Mouse (Mus musculus) forebrain, postnatal 0 days (tissue): ENCODE results near the gene Lhfpl2. TPM values are rescaled to one million over a fixed set of nuclear protein-coding genes. Genes with fewer than 3 reads are reported as not detected.
A peak's percentile ranks its signal among the peaks of the same experiment; 100 is the strongest.

Experiments
- ATAC-seq: fragments of 200-750 bp; cut with Nextera tagmentation; 2 replicates; pipeline ENCODE4 v1.8.0; 2017; ENCODE audit warnings: mild to moderate bottlenecking, moderate library complexity
- DNase-seq: peaks from one replicate; pipeline ENCODE4 v3.0.0-alpha.2; 2015
- H3K27ac ChIP-seq: fragments of 300-500 bp; sonication (generic); 2 replicates; pipeline ENCODE4 v1.5.1; 2014; ENCODE audit warnings: low read depth, mild to moderate bottlenecking, antibody characterized with exemption, low read length, moderate library complexity, mixed read lengths
- H3K27me3 ChIP-seq: fragments of 300-500 bp; sonication (generic); 2 replicates; pipeline ENCODE4 v1.6.1; 2014; ENCODE audit warnings: mild to moderate bottlenecking, low read length, mixed read lengths; ENCODE audit not compliant: insufficient read depth
- H3K36me3 ChIP-seq: fragments of 300-500 bp; sonication (generic); 2 replicates; pipeline ENCODE4 v1.6.1; 2014; ENCODE audit warnings: mild to moderate bottlenecking, moderate library complexity; ENCODE audit not compliant: insufficient read depth
- H3K4me1 ChIP-seq: fragments of 300-500 bp; sonication (generic); 2 replicates; pipeline ENCODE4 v1.6.1; 2014; ENCODE audit warnings: antibody characterized with exemption; ENCODE audit not compliant: insufficient read depth
- H3K4me2 ChIP-seq: fragments of 300-500 bp; sonication (generic); 2 replicates; pipeline ENCODE4 v1.6.1; 2014; ENCODE audit warnings: low read depth, mild to moderate bottlenecking, moderate library complexity
- H3K4me3 ChIP-seq: fragments of 300-500 bp; sonication (generic); 2 replicates; pipeline ENCODE4 v1.5.1; 2014; ENCODE audit warnings: low read depth, low read length, mixed read lengths
- H3K9ac ChIP-seq: fragments of 300-500 bp; sonication (generic); 2 replicates; pipeline ENCODE4 v1.6.1; 2014; ENCODE audit warnings: mild to moderate bottlenecking
- H3K9me3 ChIP-seq: fragments of 300-500 bp; sonication (generic); 2 replicates; pipeline ENCODE4 v1.6.1; 2016; ENCODE audit warnings: low read length
- CTCF ChIP-seq: sonication (generic); IDR thresholded peaks from 2 replicates; pipeline ENCODE4 v1.5.1; 2016; ENCODE audit warnings: antibody characterized with exemption, control low read depth, low read depth
- WGBS: fragments of 180-500 bp; shearing (Covaris S2); extraction: QIAGEN DNeasy Blood & Tissue Kit; methylation state at CpG from one replicate; pipeline ENCODE4 v1.1.7; 2014; 5-methylcytosine and 5-hydroxymethylcytosine counted together
- polyA plus RNA-seq: library from polyadenylated mRNA; unstranded; fragments of >200 nt; fragmentation: Nextera tagmentation; extraction: Ambion mirVana; gene quantifications from 2 replicates; pipeline ENCODE4 v1.2.1, GENCODE M21; 2015
- total RNA-seq: library from RNA; depleted of rRNA; stranded (reverse); fragments of >200 nt; gene quantifications from 2 replicates; pipeline ENCODE4 v1.2.3, GENCODE M21; 2014

The Lhfpl2 gene
- total and polyA plus RNA-seq, 2 experiments from 2014 or later, result 13.3 to 23.6 TPM

DNA sequence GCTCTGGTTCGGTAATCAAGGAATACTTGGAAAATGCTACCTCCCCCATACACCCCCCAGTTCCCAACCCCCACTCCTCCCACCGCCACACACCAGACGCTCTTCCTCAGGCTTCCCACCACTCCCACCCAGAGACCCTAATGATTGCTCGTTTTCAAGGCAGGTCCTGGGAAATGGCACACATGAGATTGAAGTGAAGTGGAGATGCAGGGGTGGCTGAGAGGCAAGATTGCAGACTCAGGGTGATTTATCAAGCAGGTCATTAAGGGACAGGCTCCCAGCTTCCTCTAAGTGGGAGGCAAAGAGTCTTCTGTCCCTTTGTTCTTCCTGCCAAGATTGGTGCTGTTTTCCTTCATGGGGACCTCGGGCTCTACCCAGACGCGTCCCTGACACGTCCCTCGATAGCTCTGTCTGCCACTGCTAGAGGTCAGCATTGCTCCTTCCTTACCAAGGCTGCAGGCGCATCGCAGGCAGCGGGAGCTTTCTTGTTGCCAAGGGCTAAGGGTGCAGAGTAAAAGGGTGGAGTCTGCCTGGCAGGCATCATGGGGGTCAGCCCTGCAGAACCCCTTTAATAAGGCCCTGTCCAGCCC lies 85.6 kb downstream of the Lhfpl2 start:
- DNase-seq (peak; percentile 34), ATAC-seq (peak; percentile 47)
- Histone ChIP-seq H3K9me3 (no peaks in the 10 kb centered on the region), H3K4me3 (no peak overlapping the region), H3K27me3 (no peaks in the 10 kb centered on the region), H3K4me2 (no peak overlapping the region), H3K27ac (no peak overlapping the region), H3K36me3 (no peaks in the 10 kb centered on the region), H3K4me1 (no peaks in the 10 kb centered on the region; the same call in 1 of the 2 replicates), H3K9ac (no peak overlapping the region)
- peak; percentile 45 for TF ChIP-seq CTCF
- 19% methylated on average over 12 of the region's 12 CpGs for whole genome bisulfite sequencing

DNA sequence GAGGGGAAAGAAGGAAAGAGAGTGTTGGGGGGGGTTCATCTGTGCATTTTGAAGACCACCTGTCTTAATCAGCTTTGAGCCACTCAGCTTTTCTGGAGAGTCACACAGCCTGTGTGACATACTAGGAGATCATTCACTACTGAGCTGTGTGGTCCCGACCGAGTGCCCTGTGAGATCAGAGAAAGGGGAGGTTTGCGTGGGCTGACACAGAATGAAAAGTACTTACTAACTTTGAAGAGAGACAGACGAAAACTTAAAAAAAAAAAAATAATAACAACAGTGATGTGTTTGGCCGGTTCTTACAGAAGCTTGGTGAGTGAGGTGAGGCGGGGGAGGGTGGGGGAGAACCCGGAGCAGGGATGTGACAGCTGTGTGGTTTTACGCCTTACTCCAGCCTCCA lies 86.9 kb downstream of the Lhfpl2 start:
- TF ChIP-seq CTCF, result no peak
- ATAC-seq, result no peak

DNA sequence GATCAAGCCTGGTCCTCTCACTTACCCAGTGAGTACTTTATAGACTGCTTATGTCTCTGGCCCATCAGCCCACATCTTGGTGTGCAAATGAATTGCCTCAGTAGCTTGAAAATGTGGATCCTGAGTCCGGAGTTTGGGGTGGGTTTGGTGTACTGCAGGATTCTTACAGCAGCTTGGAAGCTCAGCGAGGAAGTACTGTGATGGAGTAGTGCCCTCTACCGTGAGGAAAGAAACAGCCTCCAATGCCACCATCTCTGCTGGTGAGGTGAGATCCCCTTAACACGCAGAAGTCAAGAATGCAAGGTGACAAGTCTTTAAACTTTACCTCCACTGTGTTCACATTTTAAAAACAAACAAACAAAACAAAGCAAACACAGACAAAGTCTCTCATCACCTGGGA lies 89.7 kb downstream of the Lhfpl2 start:
- peak; percentile 66 for TF ChIP-seq CTCF
- Histone ChIP-seq H3K4me1 (no peaks in the 10 kb centered on the region), H3K4me3 (no peak overlapping the region), H3K27me3 (no peaks in the 10 kb centered on the region), H3K9ac (no peak overlapping the region), H3K4me2 (no peak overlapping the region), H3K27ac (no peak overlapping the region), H3K36me3 (no peaks in the 10 kb centered on the region), H3K9me3 (no peaks in the 10 kb centered on the region)
- 58% methylated on average over 4 of the region's 4 CpGs for WGBS
- ATAC-seq (peak; percentile 45), DNase-seq (peak; percentile 52)

More for the DNA sequence above, 86.9 kb downstream of the Lhfpl2 start:
- Histone ChIP-seq H3K9ac (no peak overlapping the region), H3K27me3 (no peaks in the 10 kb centered on the region), H3K4me1 (no peaks in the 10 kb centered on the region; the same call in 1 of the 2 replicates), H3K9me3 (no peaks in the 10 kb centered on the region), H3K36me3 (no peaks in the 10 kb centered on the region), H3K27ac (no peak overlapping the region), H3K4me2 (no peak overlapping the region), H3K4me3 (no peak overlapping the region)
- WGBS, result 69% methylated on average over 8 of the region's 8 CpGs
- DNase-seq, result no peak

DNA sequence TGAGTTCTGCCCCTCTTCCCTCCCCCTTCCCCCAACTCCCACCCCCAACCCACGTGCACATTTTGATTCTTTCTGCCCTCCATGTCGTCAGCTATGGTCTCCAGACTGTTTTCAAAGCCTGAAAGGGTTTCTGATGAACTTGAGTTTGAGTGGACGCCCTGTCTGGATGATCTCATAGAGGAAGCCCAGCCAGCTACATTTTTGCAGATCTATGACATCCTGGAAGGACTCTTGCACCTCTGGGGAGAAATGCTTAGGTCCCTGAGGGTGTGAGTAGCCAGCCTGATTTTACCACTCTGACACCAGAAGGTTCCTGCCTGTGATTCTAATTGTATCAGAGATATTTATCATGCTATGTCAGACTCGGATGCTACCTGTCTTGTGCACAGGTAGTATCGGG lies 91.4 kb downstream of the Lhfpl2 start:
- Histone ChIP-seq H3K27ac (no peak overlapping the region), H3K36me3 (no peaks in the 10 kb centered on the region), H3K27me3 (no peaks in the 10 kb centered on the region), H3K9me3 (no peaks in the 10 kb centered on the region), H3K4me3 (no peak overlapping the region), H3K4me2 (no peak overlapping the region), H3K4me1 (no peaks in the 10 kb centered on the region), H3K9ac (no peak overlapping the region)
- TF ChIP-seq CTCF, result no peak
- no peak for ATAC-seq
- DNase-seq, result no peak
- WGBS, result 80% methylated on average over 5 of the region's 5 CpGs

DNA sequence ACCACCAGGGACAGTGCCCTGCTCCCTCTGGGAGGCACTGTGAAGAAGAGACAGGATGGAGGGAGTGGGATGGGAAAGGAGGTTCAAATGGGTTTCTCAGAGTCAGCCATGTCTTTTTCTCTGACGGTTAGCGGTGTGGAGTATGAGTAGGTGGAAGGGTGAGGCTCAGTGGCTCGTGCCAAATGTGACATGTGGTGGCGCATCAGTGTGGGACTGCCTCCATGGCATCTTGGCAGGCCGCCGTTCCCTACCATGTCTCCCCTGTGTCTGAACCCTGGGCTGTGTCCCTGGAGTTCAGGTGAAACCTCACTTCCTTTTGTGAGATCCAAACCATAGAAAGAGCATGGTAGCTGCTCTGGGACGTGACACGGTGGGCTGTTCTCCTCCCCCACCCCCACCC lies 92.2 kb downstream of the Lhfpl2 start:
- 86% methylated on average over 8 of the region's 8 CpGs for WGBS
- DNase-seq, result no peak

DNA sequence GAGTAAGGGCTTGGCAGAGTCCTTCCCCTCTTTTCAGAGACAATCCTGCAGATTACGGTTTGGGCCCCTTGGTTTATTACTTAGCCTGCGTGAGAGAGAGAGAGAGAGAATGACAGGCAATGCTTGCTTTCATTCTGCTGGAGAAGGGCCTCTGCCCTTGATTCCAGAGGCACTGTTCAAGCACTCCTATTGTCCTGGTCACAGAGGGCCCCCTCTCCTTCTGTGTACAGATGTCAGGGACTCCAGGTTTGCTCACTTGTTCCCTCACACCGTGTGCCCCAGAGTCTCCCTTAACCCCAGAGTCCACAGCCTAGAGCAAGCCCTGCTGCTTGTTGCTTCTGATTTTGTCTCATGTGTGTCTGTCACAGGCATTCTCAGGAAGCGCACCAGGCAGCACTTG lies 93.7 kb downstream of the Lhfpl2 start:
- no peaks in the 10 kb centered on the region for H3K4me1 ChIP-seq
- H3K27me3 ChIP-seq, result no peaks in the 10 kb centered on the region
- DNase-seq, result no peak
- H3K9ac ChIP-seq, result no peak overlapping the region
- no peak for TF ChIP-seq CTCF
- no peak for ATAC-seq
- H3K27ac ChIP-seq, result no peak overlapping the region
- no peak overlapping the region for H3K4me3 ChIP-seq
- no peaks in the 10 kb centered on the region for H3K9me3 ChIP-seq
- H3K36me3 ChIP-seq, result no peaks in the 10 kb centered on the region
- 53% methylated on average over 4 of the region's 4 CpGs for WGBS
- H3K4me2 ChIP-seq, result no peak overlapping the region

More for the DNA sequence above, 92.2 kb downstream of the Lhfpl2 start:
- H3K4me2 ChIP-seq, result no peak overlapping the region
- H3K9ac ChIP-seq, result no peak overlapping the region
- ATAC-seq, result no peak
- H3K27me3 ChIP-seq, result no peaks in the 10 kb centered on the region
- TF ChIP-seq CTCF, result no peak
- no peaks in the 10 kb centered on the region for H3K36me3 ChIP-seq
- no peaks in the 10 kb centered on the region for H3K9me3 ChIP-seq
- no peak overlapping the region for H3K27ac ChIP-seq
- H3K4me3 ChIP-seq, result no peak overlapping the region
- no peaks in the 10 kb centered on the region for H3K4me1 ChIP-seq

DNA sequence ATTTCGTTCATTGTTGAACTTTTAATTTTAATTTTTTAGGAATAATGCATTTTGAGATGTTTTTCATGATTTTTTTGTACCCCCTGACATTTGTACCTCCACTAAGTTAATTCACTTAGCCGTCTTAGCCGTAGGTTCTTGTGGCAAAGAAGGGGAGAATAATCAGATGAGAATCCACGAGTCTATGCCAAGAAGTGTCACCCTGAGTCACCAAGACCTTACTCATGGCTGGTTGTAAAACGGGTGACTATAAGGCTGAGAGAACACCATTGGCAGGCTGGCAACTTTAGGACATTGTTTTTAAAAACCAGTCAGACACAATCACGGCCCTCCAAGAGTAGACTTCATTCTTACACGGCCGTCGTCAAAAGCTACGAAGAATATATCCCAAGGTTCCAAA lies 95.2 kb downstream of the Lhfpl2 start:
- no peaks in the 10 kb centered on the region; the same call in 1 of the 2 replicates for H3K9me3 ChIP-seq
- TF ChIP-seq CTCF, result no peak
- no peaks in the 10 kb centered on the region for H3K4me1 ChIP-seq
- H3K27ac ChIP-seq, result no peak overlapping the region
- no peak overlapping the region for H3K4me3 ChIP-seq
- no peak for DNase-seq
- no peak overlapping the region for H3K4me2 ChIP-seq
- H3K27me3 ChIP-seq, result no peaks in the 10 kb centered on the region
- no peak for ATAC-seq
- no peak overlapping the region for H3K9ac ChIP-seq
- H3K36me3 ChIP-seq, result no peaks in the 10 kb centered on the region
- WGBS, result 92% methylated on average over 10 of the region's 10 CpGs

DNA sequence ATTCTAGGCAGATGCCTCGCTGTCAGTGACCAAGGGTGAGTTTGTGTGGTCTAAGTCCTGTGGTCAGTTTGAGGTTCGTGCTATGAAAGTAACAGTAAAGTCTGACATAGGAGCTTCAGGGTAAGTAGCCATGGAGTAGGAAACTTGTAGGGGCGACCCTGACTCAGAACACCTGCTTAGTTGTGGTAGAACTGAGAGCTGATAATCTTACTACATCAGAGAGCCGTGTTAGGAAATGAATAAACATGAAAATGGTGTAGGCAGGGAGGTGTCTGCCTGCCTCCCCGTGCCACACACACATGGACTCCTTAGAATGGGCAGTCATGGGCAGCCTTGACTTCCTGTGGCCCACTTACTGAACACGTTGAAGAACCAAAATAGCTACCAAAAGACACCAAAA lies 96.1 kb downstream of the Lhfpl2 start:
- 91% methylated on average over 6 of the region's 6 CpGs for WGBS

More for the DNA sequence above, 96.1 kb downstream of the Lhfpl2 start:
- Histone ChIP-seq H3K27ac (no peak overlapping the region), H3K27me3 (no peaks in the 10 kb centered on the region), H3K36me3 (no peaks in the 10 kb centered on the region), H3K4me2 (no peak overlapping the region), H3K4me1 (no peaks in the 10 kb centered on the region), H3K9ac (no peak overlapping the region), H3K4me3 (no peak overlapping the region), H3K9me3 (no peaks in the 10 kb centered on the region; the same call in 1 of the 2 replicates)
- DNase-seq, result no peak
- TF ChIP-seq CTCF, result no peak
- no peak for ATAC-seq
